Mouse (Mus musculus): ENCODE results near the gene Sema4a. TPM values are rescaled to one million over a fixed set of nuclear protein-coding genes. Genes with fewer than 3 reads are reported as not detected.
"Not testable (repeated sequence)": the region's sequence is repeated elsewhere in the genome, so short reads cannot be mapped to it uniquely, and the experiment has no call there.

Sema4a gene
- total RNA-seq, 2 experiments from 2014 or later: 1.2 to 1.8 TPM

DNA sequence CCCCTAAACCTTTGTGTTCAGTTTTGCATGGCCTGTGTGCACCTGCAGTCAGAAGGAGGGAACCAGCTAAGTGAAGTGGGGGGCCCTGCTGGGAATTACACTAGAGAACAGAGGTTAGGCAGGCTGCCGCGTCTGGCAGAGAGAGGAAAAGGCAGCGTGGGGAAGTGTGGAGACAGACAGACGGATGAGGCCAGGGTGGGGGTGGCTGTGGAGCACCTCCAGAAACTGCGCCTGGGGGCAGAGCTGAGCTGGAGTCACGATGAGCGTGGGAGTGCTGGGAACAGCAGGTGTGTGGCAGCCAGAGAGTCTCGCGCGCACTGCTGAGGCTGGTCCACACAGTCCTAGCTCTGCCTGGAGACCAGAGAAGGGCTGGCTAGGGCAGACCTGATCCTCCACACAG lies 25.5 kb downstream of the Sema4a start:
- no peak for TF ChIP-seq CTCF (IDR thresholded peaks at IDR 0.05)
- Histone ChIP-seq H3K27ac (no peak overlapping the region), H3K4me3 (no peak overlapping the region)
- DNase-seq: no peak
- intact Hi-C loops (cut with DNase I): no loop called here

DNA sequence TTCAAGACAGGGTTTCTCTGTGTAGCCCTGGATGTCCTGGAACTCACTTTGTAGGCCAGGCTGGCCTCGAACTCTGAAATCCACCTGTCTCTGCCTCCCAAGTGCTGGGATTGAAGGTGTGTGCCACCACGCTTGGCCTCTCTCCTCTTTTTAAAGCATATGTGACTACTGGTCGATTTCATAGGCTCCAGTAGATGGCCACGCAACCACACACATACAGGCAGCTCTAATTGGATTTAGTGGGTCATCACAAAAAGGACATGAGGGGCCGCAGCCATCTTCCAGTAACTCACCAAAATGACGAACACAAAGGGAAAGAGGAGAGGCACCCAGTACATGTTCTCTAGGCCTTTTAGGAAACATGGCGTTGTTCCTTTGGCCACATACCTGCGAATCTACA lies 32.3 kb downstream of the Sema4a start:
- not testable (repeated sequence) for H3K27ac ChIP-seq, DNase-seq, H3K4me3 ChIP-seq
- intact Hi-C loops (cut with DNase I): loop anchor here (5.0 kb wide), 1 partner anchor 39 kb away; no protein-coding TSS in a partner anchor
- peak; percentile 1; the same call in 1 of the 2 replicates for TF ChIP-seq CTCF (IDR thresholded peaks at IDR 0.05)

DNA sequence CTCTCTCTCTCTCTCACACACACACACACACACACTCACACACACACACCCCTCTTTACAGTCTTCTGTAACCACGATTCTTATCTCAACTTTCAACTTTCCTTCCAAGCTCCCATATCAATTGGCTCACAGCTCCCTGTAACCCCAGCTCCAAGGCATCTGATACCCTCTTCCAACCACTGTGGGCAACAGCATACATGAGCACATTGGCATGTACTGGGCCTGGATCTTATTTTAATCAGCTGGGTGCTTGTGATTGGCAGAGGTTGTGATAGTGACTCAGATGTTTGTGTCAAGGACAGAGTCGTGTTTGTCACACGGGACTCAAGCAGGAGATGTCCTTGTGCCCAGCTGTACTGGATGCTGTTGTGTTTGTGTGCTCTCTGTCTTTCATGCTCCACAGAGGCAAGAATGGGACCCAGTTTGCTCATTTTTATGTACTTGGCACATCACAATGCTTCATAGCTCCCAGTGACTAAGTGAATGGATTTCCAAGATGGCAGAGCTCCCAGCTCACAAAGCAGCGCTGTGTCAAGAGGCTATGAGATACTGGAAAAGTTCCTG lies 33.6 kb downstream of the Sema4a start:
- peak overlapping the region; percentile 92 for H3K27ac ChIP-seq

DNA sequence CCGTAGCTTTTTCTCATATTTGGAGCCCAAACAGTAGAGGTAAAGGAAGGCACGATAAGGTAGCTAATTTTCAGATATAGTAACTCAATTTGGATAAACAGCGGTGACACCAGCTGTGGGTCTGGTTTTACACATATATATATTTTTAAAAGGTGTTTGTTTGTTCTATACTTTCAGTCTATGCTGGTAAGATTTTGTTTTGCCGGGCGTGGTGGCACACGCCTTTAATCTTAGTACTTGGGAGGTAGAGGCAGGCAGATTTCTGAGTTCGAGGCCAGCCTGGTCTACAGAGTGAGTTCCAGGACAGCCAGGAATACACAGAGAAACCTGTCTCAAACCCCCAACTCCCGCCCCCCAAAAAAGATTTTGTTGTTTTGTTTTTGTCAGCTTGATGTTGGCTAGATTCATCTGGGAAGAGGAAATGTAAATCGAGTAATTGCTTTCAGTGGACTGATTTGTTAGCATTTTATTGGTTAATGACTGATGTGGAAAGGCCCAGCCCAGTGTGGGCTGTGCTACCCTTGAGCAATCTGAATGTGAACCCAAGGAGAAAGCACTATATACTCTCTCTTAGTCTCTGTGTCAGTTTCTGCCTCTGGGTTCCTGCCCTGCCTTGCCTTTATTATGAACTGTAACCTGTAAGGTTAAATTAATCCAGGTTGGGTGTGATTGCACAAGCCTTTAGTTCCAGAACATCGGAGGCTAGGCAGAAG lies 35.1 kb downstream of the Sema4a start:
- DNase-seq: no peak
- TF ChIP-seq CTCF (IDR thresholded peaks at IDR 0.05): no peak
- H3K4me3 ChIP-seq: peak overlapping the region; percentile 79
- intact Hi-C loops (cut with DNase I): loop anchor here (2.0 to 5.0 kb wide), 2 partner anchors 15 to 41 kb away; partner anchors contain the start of gene Pmf1
- H3K27ac ChIP-seq: peak overlapping the region; percentile 92

More for the DNA sequence above, 33.6 kb downstream of the Sema4a start:
- DNase-seq: peak; percentile 44
- intact Hi-C loops (cut with DNase I): loop anchor here (2.0 to 5.0 kb wide), 2 partner anchors 17 to 40 kb away; partner anchors contain the start of gene Pmf1
- no peak for TF ChIP-seq CTCF (IDR thresholded peaks at IDR 0.05)
- H3K4me3 ChIP-seq: no peak overlapping the region

DNA sequence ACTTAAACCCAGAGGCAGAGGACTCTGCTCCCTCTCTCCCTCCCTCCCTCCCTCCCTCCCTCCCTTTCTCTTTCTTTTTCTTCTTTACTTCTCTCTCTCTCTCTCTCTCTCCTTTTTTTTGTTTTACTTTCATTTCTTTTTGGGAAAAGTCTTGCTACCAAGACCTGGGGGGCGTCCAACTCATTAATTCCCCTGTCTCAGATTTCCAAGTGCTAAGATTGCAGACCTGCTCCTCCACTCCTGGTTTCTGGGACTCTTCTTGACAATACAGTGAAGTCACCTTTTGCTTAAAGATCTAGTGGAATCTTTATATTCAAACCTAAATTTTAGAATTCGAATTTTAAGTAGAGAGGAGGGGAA lies 35.7 kb downstream of the Sema4a start:
- Histone ChIP-seq H3K27ac (peak overlapping the region; percentile 92), H3K4me3 (peak overlapping the region; percentile 79)
- no peak for DNase-seq
- TF ChIP-seq CTCF (IDR thresholded peaks at IDR 0.05): no peak
- intact Hi-C loops (cut with DNase I): loop anchor here (5.0 kb wide), 1 partner anchor 42 kb away; no protein-coding TSS in a partner anchor

DNA sequence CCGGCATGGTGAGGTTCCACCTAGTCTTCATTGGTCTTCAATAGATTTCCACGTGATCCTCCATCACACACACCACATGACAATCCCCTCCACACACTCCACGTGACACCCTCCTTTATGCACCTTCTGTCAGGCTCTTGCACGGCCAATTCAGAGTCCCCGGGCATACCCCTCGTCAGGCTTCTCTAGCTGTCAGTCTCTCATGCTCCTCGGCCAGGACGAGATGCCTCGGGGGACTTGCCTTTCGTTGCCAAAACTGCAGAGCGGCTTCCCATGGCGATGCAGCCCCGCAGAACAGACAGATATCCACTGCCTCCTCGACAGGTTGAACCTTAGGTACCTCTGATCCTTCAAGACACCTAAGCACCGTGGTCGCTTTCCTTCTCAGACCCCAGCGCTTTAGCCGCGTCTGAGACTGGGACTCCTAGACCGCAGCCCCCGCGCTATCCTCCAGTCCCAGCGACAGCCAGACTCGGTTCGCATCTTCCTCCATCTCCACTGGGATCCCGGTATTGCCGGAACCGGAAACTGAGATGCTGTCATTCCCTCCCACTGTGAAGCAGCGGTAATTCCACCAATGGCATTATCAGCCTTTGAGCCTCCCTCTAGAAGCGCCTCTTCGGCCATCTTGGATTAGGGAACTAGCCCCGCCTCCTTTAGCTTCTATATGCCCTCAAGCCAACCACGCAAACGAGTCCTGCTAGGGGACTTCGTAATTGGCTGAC lies 36.2 kb downstream of the Sema4a start, which contains the start of gene Slc25a44:
TSS of gene Slc25a44 (minus strand) at position 535 of the 725 bp plus-strand sequence.
- intact Hi-C loops (cut with DNase I): loop anchor here (5.0 kb wide), 1 partner anchor 43 kb away; no protein-coding TSS in a partner anchor
- TF ChIP-seq CTCF (IDR thresholded peaks at IDR 0.05): no peak
- H3K27ac ChIP-seq: peak within 1 kb of the TSS; percentile 92
- DNase-seq: peak; percentile 93
- H3K4me3 ChIP-seq: peak within 1 kb of the TSS; percentile 79

DNA sequence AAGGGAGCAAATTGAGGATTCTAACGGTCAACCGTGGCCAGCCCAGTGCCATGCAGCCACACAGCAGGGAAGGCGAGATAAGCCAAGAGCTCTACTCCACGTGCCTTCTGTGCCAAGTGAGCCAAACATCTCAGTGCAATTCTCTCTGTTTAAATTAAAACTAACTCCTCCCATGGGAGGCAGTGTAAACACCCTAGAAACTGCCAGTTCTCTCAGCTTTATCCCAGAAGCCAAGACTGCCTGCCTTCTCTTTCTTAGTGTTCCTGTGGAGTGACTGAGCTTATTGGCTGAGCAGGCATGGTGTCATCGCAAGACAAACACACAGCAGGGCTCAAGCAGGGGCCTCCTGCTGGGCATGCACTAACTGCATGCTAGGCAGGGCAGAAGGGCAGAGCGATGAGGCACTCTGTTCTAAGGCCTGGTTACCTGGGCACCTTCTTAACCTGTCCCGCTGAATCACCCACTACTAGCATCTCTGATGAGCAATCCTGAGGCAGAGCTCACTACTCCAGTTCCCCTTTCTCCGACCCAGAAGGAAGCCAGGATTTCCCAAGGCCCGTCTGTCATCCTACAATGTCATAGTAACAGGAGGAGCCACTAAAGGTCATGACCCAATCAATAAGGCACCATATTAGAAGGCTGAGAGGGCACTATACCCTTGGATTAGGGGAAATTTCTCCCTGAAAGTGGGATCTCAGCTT lies 38.8 kb downstream of the Sema4a start:
- no peak overlapping the region for H3K4me3 ChIP-seq
- no peak for TF ChIP-seq CTCF (IDR thresholded peaks at IDR 0.05)
- DNase-seq: no peak
- intact Hi-C loops (cut with DNase I): no loop called here
- no peak overlapping the region for H3K27ac ChIP-seq

DNA sequence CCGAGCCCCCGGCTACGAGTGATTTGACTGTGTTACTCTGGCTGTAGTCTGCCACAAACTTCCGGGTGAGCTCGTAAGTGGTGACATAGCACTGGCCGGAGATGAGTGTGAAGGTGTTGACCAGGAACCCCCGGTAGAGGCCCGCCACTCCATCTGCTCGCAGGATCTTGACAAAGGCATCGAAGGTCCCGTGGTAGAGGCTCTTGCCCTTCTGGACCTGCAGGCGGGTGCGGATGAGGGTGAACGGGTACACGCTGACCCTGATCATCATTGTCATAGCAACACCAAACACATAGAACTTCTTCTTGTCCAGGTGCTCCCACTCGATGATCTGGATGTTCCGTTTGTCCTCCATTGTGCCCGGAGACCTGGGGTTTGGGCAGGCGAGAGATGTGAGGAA lies 40.2 kb downstream of the Sema4a start:
- Histone ChIP-seq H3K27ac (no peak overlapping the region), H3K4me3 (no peak overlapping the region)
- intact Hi-C loops (cut with DNase I): no loop called here
- TF ChIP-seq CTCF (IDR thresholded peaks at IDR 0.05): no peak
- DNase-seq: no peak

DNA sequence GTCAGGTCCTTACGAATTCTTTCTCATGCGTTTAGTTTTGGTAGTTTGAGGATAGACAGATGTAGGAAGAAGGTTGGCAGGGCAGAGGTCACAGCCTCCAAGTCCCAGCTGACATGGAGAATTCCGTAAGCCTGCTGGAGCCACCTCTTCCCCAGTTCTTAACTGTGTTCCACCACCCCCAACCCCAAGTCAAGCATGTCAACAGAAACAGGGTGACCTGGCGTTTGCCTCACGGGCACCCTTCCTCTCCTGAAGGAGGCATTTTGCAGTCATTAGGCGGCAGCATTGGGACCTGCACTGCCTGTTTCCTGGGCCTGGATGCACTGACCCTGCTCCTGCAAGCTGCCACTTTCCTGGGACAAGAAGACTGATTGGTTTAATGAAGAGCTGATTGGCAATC lies 43.0 kb downstream of the Sema4a start:
- Histone ChIP-seq H3K27ac (no peak overlapping the region), H3K4me3 (no peak overlapping the region)
- intact Hi-C loops (cut with DNase I): no loop called here
- no peak for TF ChIP-seq CTCF (IDR thresholded peaks at IDR 0.05)
- DNase-seq: no peak

DNA sequence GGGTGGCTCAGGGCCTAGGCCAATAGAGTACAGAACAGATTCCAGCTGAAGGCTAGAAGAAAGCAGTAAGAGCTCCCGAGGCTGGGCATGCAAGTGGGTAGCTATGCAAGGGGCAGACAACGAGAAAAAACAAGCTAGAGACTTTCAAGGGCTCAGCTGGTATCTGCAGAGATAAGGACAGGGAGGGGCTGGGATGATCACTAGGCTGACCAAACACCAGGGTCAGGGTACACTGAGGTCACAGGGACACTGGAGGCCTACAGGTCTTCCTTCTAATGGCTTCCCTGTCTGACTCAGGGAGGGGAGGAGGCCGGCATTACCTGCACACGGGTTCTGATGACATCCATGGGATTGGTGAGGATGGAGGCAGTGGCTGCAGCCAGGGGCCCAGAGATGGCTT lies 45.3 kb downstream of the Sema4a start:
- no peak for TF ChIP-seq CTCF (IDR thresholded peaks at IDR 0.05)
- no peak overlapping the region for H3K4me3 ChIP-seq
- no peak for DNase-seq
- intact Hi-C loops (cut with DNase I): no loop called here
- H3K27ac ChIP-seq: no peak overlapping the region

DNA sequence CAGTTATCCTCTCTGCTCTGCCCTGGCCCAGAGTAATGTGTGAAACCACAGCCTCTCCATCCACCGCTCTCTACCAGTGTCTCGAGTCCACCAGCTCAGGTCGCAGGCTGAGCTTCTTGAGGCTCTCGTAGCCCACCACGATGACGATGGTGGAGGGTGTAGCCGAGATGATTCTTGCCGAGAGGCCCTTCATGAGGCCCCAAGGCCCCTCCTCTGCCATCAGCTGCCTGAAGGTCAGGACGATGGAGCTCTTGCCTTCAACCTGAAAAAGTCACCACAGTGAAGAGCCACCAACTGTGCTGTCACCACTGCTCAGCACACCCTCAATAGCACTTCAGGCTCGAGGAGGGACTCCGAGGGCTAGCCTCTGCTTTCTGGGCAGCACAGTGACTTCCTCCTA lies 48.3 kb downstream of the Sema4a start:
- no peak overlapping the region for H3K27ac ChIP-seq
- no peak for DNase-seq
- intact Hi-C loops (cut with DNase I): no loop called here
- no peak overlapping the region for H3K4me3 ChIP-seq
- no peak for TF ChIP-seq CTCF (IDR thresholded peaks at IDR 0.05)

DNA sequence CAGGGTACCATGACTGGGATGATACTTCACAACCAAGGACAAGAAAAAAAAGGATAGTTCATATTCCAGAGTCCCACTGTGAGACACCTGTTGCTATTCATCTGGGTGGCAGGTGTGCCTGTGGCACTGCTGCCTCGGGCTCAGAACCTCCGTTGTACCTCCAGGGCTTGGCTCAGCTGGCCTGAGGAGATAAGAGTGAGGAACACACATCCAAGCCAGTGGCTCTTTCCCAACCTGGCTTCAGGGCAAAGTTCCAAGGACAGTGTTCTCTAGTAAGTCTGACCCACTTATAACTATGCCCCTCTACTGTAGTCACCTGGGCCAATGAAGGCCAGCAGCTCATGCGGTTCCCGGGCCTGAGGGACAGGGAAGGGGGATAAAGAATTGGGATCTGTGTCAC lies 49.3 kb downstream of the Sema4a start:
- DNase-seq: no peak
- no peak overlapping the region for H3K4me3 ChIP-seq
- no peak for TF ChIP-seq CTCF (IDR thresholded peaks at IDR 0.05)
- intact Hi-C loops (cut with DNase I): loop anchor here (2.0 kb wide), 1 partner anchor 15 kb away; no protein-coding TSS in a partner anchor
- 0 out of 2 replicates have a peak overlapping the region, but pooled peaks have one; percentile 20 for H3K27ac ChIP-seq
